Mouse (Mus musculus) testis, adult 2 months (tissue): ENCODE data around the gene Hoxb5.

Experiments
- CTCF ChIP-seq: fragments of 200-500 bp; IDR thresholded peaks from 2 replicates; pipeline ENCODE4 v1.5.1; 2012; ENCODE audit warnings: low read depth, mild to moderate bottlenecking, inconsistent platforms, low read length, moderate library complexity; ENCODE audit not compliant: control insufficient read depth, insufficient read depth, insufficient replicate concordance
- POLR2A ChIP-seq: fragments of 200-500 bp; IDR thresholded peaks from 2 replicates; pipeline ENCODE4 v1.6.1; 2012; ENCODE audit warnings: low read depth, mild to moderate bottlenecking, inconsistent platforms, low read length, moderate library complexity; ENCODE audit not compliant: control insufficient read depth

- TF ChIP-seq CTCF (no peak), POLR2A (no peak)
These were observed 20.0 kb downstream of the Hoxb5 start, which contains the start of gene Hoxb3 for GRCm38 (mm10) chr11:96323154-96323553.
